Mouse (Mus musculus) heart, adult 2 months (tissue): ENCODE results near the gene Col25a1. TPM values are rescaled to one million over a fixed set of nuclear protein-coding genes. Genes with fewer than 3 reads are reported as not detected.

ENCODE experiments used
- DNase-seq, 2 experiments: peaks; one replicate each; pipeline ENCODE4 v3.0.0; 2021
- H3K27ac ChIP-seq: fragments of 200-600 bp; 2 replicates; pipeline ENCODE4 v1.8.1; 2022
- H3K27me3 ChIP-seq: fragments of 200-500 bp; 2 replicates; pipeline ENCODE4 v1.6.1; 2012; ENCODE audit warnings: mild to moderate bottlenecking, low read length, inconsistent platforms, mixed read lengths; ENCODE audit not compliant: control insufficient read depth, insufficient read depth
- H3K36me3 ChIP-seq: fragments of 200-500 bp; 2 replicates; pipeline ENCODE4 v1.6.1; 2012; ENCODE audit warnings: low read length, inconsistent platforms; ENCODE audit not compliant: control insufficient read depth, insufficient read depth
- H3K4me1 ChIP-seq: fragments of 200-500 bp; 2 replicates; pipeline ENCODE4 v1.6.1; 2011; ENCODE audit warnings: low read length; ENCODE audit not compliant: control insufficient read depth, insufficient read depth
- H3K4me3 ChIP-seq: fragments of 200-600 bp; 2 replicates; pipeline ENCODE4 v1.8.1; 2022
- H3K79me2 ChIP-seq: fragments of 200-500 bp; replicated peaks from 2 replicates; pipeline ENCODE4 v1.6.1; 2012; ENCODE audit warnings: mild to moderate bottlenecking, inconsistent platforms, low read length, moderate library complexity, mixed read lengths; ENCODE audit not compliant: control insufficient read depth, insufficient read depth
- H3K9ac ChIP-seq: fragments of 200-500 bp; 2 replicates; pipeline ENCODE4 v1.6.1; 2012; ENCODE audit warnings: low read depth, mild to moderate bottlenecking, control low read depth, inconsistent platforms, low read length, mixed read lengths
- CTCF ChIP-seq: fragments of 200-600 bp; IDR thresholded peaks from 2 replicates; pipeline ENCODE4 v1.8.1; 2022; ENCODE audit warnings: antibody characterized with exemption, mild to moderate bottlenecking, moderate library complexity
- EP300 ChIP-seq: fragments of 200-500 bp; IDR thresholded peaks from 2 replicates; pipeline ENCODE4 v1.6.1; 2011; ENCODE audit warnings: low read depth, low read length, control low read depth; ENCODE audit not compliant: insufficient read depth
- POLR2A ChIP-seq: fragments of 200-500 bp; IDR thresholded peaks from 2 replicates; pipeline ENCODE4 v1.6.1; 2011; ENCODE audit warnings: mild to moderate bottlenecking, low read depth, low read length, control low read depth; ENCODE audit not compliant: insufficient read depth
- WGBS: fragments of 180-500 bp; shearing (Covaris S2); methylation state at CpG from one replicate; pipeline ENCODE4 v1.1.7; 2018; 5-methylcytosine and 5-hydroxymethylcytosine counted together
- intact Hi-C: fragments of 180-260 bp; cut with DNase I; formaldehyde crosslinking; loops from one replicate; pipeline ENCODE4 v1.15.1; 2025
- polyA plus RNA-seq: library from polyadenylated mRNA; depleted of rRNA; stranded (reverse); fragments of >200 nt; gene quantifications from 2 replicates; pipeline ENCODE4 v1.2.3, GENCODE M21; 2012
- total RNA-seq, 2 experiments: library from RNA; stranded (reverse); gene quantifications; 2 replicates each; pipeline ENCODE4 v1.2.3; 2021

Col25a1 gene
- total and polyA plus RNA-seq, 3 experiments, result 0.10 to 0.39 (median 0.21) TPM

DNA sequence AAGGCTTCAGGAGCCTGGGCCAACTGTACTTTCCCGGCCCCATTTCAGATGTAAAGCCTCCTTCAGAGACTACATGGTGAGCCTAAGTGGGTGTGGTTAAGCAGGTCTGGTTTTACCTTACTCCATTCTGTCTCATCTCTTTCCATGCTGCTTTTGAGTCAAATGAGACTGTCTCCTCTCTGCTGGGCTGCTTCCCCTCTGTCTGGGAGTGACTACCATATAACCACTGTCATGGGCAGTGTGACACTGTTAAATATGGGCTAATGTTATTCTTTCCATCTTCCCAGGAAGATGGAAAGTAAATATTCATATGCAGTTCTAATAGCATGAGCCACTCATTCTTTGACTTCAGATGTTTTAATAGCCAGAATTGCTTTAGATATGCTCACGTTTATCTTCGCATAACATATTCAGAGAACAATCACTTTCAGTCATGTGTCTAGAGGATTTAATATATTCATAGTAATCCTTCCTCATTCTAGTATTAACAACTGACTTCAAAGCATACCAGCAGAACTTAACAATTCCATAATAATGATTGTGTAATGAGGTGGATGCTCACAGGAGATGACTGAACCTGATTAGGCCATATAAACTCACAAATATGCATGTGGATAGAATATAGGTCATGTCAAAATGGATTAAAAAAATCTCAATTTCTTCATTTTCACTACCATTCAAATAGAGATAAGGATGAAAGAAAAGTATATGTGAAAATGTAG, 243.5 kb downstream of the Col25a1 start:
- Histone ChIP-seq H3K27ac (no peak overlapping the region), H3K4me1 (no peaks in the 10 kb centered on the region), H3K4me3 (no peak overlapping the region), H3K36me3 (no peaks in the 10 kb centered on the region), H3K9ac (no peak overlapping the region), H3K27me3 (no peaks in the 10 kb centered on the region), H3K79me2 (no peaks in the 10 kb centered on the region)
- TF ChIP-seq EP300, result no peak
- TF ChIP-seq POLR2A, result no peak
- no peak for TF ChIP-seq CTCF
- DNase-seq, result no peak
- intact Hi-C loops, result no loop called here
- WGBS, result 78% methylated on average over 3 of the region's 3 CpGs

DNA sequence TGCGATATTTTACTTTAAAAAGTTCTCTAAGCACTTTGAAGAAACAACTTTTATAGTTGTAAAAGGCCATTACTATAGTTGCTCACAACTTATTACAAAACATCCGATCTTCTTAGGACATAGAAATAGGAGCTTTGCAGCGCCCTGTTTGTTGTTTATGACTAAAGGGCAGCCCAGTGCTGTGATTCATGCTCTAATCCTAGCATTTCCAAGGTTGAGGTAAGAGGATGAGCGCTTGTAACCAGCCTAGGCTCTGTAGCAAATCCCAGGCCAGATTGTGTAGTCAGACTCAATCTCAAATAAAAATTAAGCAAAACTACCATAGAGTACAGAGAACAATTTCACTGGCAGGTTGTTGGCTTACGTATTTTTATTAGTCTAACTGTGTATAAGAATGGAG, 246.5 kb downstream of the Col25a1 start:
- Histone ChIP-seq H3K4me1 (no peaks in the 10 kb centered on the region), H3K9ac (no peak overlapping the region), H3K79me2 (no peaks in the 10 kb centered on the region), H3K27me3 (no peaks in the 10 kb centered on the region), H3K4me3 (no peak overlapping the region), H3K27ac (no peak overlapping the region), H3K36me3 (no peaks in the 10 kb centered on the region)
- DNase-seq, result no peak
- TF ChIP-seq POLR2A (no peak), EP300 (no peak), CTCF (no peak)
- 93% methylated on average over 5 of the region's 5 CpGs for WGBS
- intact Hi-C loops, result no loop called here

DNA sequence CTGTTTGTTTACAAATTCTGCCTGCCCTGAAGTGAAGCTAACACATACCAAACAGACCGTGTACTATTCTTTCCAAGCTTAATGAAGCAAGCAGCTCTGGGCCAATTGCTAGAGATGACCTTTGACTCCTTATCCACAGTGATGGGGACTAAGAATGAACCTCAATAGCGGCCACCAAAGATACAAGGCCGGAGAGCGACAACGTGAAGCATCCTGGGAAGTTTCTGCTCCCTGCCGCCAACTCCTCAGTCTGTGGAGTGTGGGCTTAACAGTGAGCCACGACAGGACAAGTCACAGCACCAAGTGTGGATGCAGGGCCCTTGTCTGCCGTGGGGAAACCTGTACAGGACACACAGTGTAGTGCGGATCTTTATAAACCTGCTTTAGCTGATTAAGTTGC, 247.3 kb downstream of the Col25a1 start:
- Histone ChIP-seq H3K9ac (no peak overlapping the region), H3K36me3 (no peaks in the 10 kb centered on the region), H3K4me3 (no peak overlapping the region), H3K4me1 (no peaks in the 10 kb centered on the region), H3K79me2 (no peaks in the 10 kb centered on the region), H3K27me3 (no peaks in the 10 kb centered on the region), H3K27ac (no peak overlapping the region)
- TF ChIP-seq EP300, result no peak
- WGBS, result 83% methylated on average over 9 of the region's 9 CpGs
- intact Hi-C loops, result no loop called here
- no peak for DNase-seq

DNA sequence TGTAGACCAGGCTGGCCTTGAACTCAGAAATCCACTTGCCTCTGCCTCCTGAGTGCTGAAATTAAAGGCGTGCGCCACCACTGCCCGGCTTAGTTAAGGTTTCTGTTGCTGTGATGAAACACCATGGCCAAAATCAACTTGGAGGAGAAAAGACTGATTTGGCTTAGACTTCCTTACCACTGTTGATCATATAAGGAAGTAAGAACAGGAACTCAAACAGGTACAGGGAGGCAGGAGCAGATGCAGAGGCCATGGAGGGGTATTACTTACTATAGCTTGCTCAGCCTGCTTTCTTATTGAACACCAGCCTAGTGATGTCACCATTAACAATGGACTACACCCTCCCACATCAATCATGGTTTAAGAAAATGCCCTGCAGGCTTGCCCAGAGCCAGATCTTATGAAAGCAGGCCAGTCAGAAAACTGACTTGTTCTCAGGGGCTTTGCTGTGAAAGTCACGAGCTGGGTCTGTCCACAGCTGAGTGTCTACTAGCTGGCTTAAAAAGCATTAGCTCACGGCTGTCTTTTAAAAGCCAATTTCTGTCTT, 249.1 kb downstream of the Col25a1 start:
- TF ChIP-seq CTCF, result no peak
- no peak for TF ChIP-seq EP300
- no peak for TF ChIP-seq POLR2A
- Histone ChIP-seq H3K36me3 (no peaks in the 10 kb centered on the region), H3K4me3 (no peak overlapping the region), H3K27ac (no peak overlapping the region), H3K9ac (no peak overlapping the region), H3K27me3 (no peaks in the 10 kb centered on the region), H3K79me2 (no peaks in the 10 kb centered on the region), H3K4me1 (no peaks in the 10 kb centered on the region)
- 86% methylated on average over 5 of the region's 5 CpGs for WGBS
- intact Hi-C loops, result no loop called here
- no peak for DNase-seq

DNA sequence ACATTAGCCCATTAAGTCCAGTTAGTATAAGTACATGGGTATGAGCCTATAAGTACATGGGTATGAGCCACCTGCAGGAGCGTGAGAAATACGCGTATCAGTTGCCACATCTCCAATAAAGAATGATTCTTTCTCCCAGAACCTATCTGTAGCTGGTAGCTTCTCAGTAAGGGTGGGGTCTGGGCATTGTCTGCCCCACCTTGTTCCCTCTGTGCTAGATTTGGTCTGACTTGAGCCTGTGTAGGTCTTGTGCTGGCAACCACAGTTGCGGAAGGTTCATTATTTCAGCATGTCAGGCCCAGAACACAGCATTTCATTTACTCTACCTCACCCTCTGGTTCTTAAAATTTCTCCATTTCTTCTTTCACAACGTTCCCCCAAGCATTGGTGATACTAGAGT, 250.4 kb downstream of the Col25a1 start:
- Histone ChIP-seq H3K9ac (no peak overlapping the region), H3K4me1 (no peaks in the 10 kb centered on the region), H3K27ac (no peak overlapping the region), H3K27me3 (no peaks in the 10 kb centered on the region), H3K4me3 (no peak overlapping the region), H3K36me3 (no peaks in the 10 kb centered on the region), H3K79me2 (no peaks in the 10 kb centered on the region)
- 88% methylated on average over 5 of the region's 5 CpGs for WGBS
- intact Hi-C loops, result no loop called here
- DNase-seq, result no peak
- TF ChIP-seq EP300 (no peak), CTCF (no peak), POLR2A (no peak)

DNA sequence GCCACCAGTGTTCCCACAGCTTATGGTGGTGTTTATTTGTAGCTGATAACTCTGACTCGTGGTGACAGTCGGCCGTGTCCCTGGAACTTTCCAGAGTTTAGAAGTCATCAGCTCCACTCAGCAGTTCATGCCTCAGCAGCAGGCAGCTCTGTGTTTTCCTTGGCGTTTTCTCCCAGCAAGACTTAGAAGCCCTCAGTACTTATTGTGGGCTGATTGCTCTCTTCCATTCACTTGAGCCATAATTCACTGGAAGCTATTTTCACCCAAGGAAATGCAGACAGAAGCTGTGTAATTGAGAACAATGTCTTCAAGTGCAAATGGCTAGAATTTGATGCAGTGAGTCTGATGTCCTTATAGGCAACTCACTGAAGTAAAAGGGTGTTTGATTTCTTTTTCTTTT, 254.6 kb downstream of the Col25a1 start:
- DNase-seq, result no peak
- H3K36me3 ChIP-seq, result no peaks in the 10 kb centered on the region
- WGBS, result 30% methylated on average over 4 of the region's 4 CpGs
- H3K4me1 ChIP-seq, result peaks cover 2% of the 10 kb centered on the region
- H3K27me3 ChIP-seq, result no peaks in the 10 kb centered on the region
- H3K27ac ChIP-seq, result no peak overlapping the region
- H3K4me3 ChIP-seq, result no peak overlapping the region
- H3K79me2 ChIP-seq, result no peaks in the 10 kb centered on the region
- no peak overlapping the region for H3K9ac ChIP-seq
- TF ChIP-seq EP300 (no peak), CTCF (no peak), POLR2A (no peak)
- intact Hi-C loops, result no loop called here
